Mouse (Mus musculus): ENCODE results near the gene Rpain.

GRCm38 (mm10) chr11:70935316-70935715 lies 34.7 kb upstream of the Rpain start:
- TF ChIP-seq POLR2A (IDR thresholded peaks at IDR 0.05; ENCODE audit: borderline replicate concordance, extremely low read depth, low read depth, low read length) (no peak), CTCF (IDR thresholded peaks at IDR 0.05; ENCODE audit: insufficient read depth, low read length) (no peak)
